Mouse (Mus musculus) C2C12 (cell line): Measurements from ENCODE around the gene Gm37240. TPM values are rescaled to one million over a fixed set of nuclear protein-coding genes. Genes with fewer than 3 reads are reported as not detected.

ENCODE experiments used
- H3K27me3 ChIP-seq: one replicate; pipeline ENCODE4 v1.6.1; 2011; ENCODE audit not compliant: control insufficient read depth, insufficient read depth, insufficient read length
- H3K36me3 ChIP-seq: one replicate; pipeline ENCODE4 v1.6.1; 2011; ENCODE audit not compliant: control insufficient read depth, insufficient read depth
- H3K4me3 ChIP-seq: one replicate; pipeline ENCODE4 v1.5.1; 2011; ENCODE audit warnings: mild to moderate bottlenecking, control low read depth; ENCODE audit not compliant: poor library complexity, insufficient read depth, severe bottlenecking
- H3K79me2 ChIP-seq: one replicate; pipeline ENCODE4 v1.6.1; 2011; ENCODE audit not compliant: control insufficient read depth, insufficient read depth
- H3K79me3 ChIP-seq: one replicate; pipeline ENCODE4 v1.6.1; 2011; ENCODE audit warnings: low read depth, control low read depth
- H3ac ChIP-seq: one replicate; pipeline ENCODE3; 2011; ENCODE audit warnings: low read depth; ENCODE audit not compliant: control insufficient read depth, insufficient read length
- CEBPB ChIP-seq: IDR thresholded peaks from one replicate; pipeline ENCODE4 v1.6.1; 2011; ENCODE audit warnings: low read depth, mild to moderate bottlenecking, control low read depth, moderate library complexity
- CTCF ChIP-seq: IDR thresholded peaks from one replicate; pipeline ENCODE4 v1.5.1; 2011; ENCODE audit not compliant: control insufficient read depth, insufficient read depth, insufficient read length
- FOSL1 ChIP-seq: IDR thresholded peaks from one replicate; pipeline ENCODE4 v1.8.0; 2011; ENCODE audit warnings: mild to moderate bottlenecking, low read length; ENCODE audit not compliant: poor library complexity, insufficient read depth, severe bottlenecking
- MAX ChIP-seq: IDR thresholded peaks from one replicate; pipeline ENCODE4 v1.6.1; 2011; ENCODE audit warnings: mild to moderate bottlenecking, control low read depth
- MYOD1 ChIP-seq: IDR thresholded peaks from one replicate; pipeline ENCODE4 v1.6.1; 2011; ENCODE audit warnings: low read depth; ENCODE audit not compliant: control insufficient read depth, insufficient read length
- MYOG ChIP-seq: IDR thresholded peaks from one replicate; pipeline ENCODE4 v1.6.1; 2011; ENCODE audit not compliant: control insufficient read depth, insufficient read length; ENCODE audit errors: extremely low read depth
- USF1 ChIP-seq: IDR thresholded peaks from one replicate; pipeline ENCODE4 v1.6.1; 2011; ENCODE audit warnings: low read depth, mild to moderate bottlenecking, control low read depth, moderate library complexity
- polyA plus RNA-seq: library from polyadenylated mRNA; unstranded; fragments of >200 nt; fragmentation: generic; extraction: Trizol; gene quantifications from one replicate; pipeline ENCODE4 v1.2.1, GENCODE M21; 2012; ENCODE audit warnings: missing spikeins

Gm37240 gene
- polyA plus RNA-seq, 1 experiment: 7.3 TPM

GRCm38 (mm10) chr3:84478195-84478594, 1409.1 kb downstream of the Gm37240 start:
- Histone ChIP-seq H3ac (no peak overlapping the region), H3K4me3 (no peak overlapping the region), H3K36me3 (no peaks in the 10 kb centered on the region), H3K79me2 (no peaks in the 10 kb centered on the region), H3K79me3 (no peaks in the 10 kb centered on the region), H3K27me3 (peaks cover 10% of the 10 kb centered on the region)
- no peak for TF ChIP-seq CEBPB
- no peak for TF ChIP-seq USF1
- no peak for TF ChIP-seq FOSL1
- TF ChIP-seq MYOD1: no peak
- TF ChIP-seq MAX: no peak
- no peak for TF ChIP-seq MYOG
- no peak for TF ChIP-seq CTCF

- H3K79me2 ChIP-seq: no peaks in the 10 kb centered on the region
- TF ChIP-seq FOSL1: no peak
- no peak for TF ChIP-seq USF1
- no peak for TF ChIP-seq MYOG
- TF ChIP-seq MAX: no peak
- no peak for TF ChIP-seq MYOD1
- no peak for TF ChIP-seq CTCF
- H3K27me3 ChIP-seq: peaks cover 10% of the 10 kb centered on the region
- no peaks in the 10 kb centered on the region for H3K79me3 ChIP-seq
- no peaks in the 10 kb centered on the region for H3K36me3 ChIP-seq
- H3K4me3 ChIP-seq: no peak overlapping the region
- H3ac ChIP-seq: no peak overlapping the region
Observed at GRCm38 (mm10) chr3:84477498-84477897, 1409.8 kb downstream of the Gm37240 start.

GRCm38 (mm10) chr3:84474981-84475775, 1412.1 kb downstream of the Gm37240 start:
- no peak overlapping the region for H3ac ChIP-seq
- H3K27me3 ChIP-seq: peaks cover 10% of the 10 kb centered on the region

GRCm38 (mm10) chr3:84474398-84474797, 1412.9 kb downstream of the Gm37240 start:
- no peaks in the 10 kb centered on the region for H3K79me2 ChIP-seq
- H3K36me3 ChIP-seq: no peaks in the 10 kb centered on the region
- no peak for TF ChIP-seq MAX
- no peak for TF ChIP-seq MYOG
- no peak for TF ChIP-seq FOSL1
- no peak for TF ChIP-seq CEBPB
- no peak for TF ChIP-seq CTCF
- no peak for TF ChIP-seq USF1
- no peak for TF ChIP-seq MYOD1
- H3K27me3 ChIP-seq: peaks cover 2% of the 10 kb centered on the region
- no peak overlapping the region for H3ac ChIP-seq
- no peak overlapping the region for H3K4me3 ChIP-seq
- H3K79me3 ChIP-seq: no peaks in the 10 kb centered on the region

More at GRCm38 (mm10) chr3:84474981-84475775, 1412.1 kb downstream of the Gm37240 start:
- H3K79me3 ChIP-seq: no peaks in the 10 kb centered on the region
- no peak for TF ChIP-seq MYOD1
- no peak for TF ChIP-seq MYOG
- TF ChIP-seq CEBPB: no peak
- TF ChIP-seq MAX: no peak
- TF ChIP-seq FOSL1: no peak
- no peak for TF ChIP-seq USF1
- H3K4me3 ChIP-seq: no peak overlapping the region
- no peaks in the 10 kb centered on the region for H3K36me3 ChIP-seq
- no peaks in the 10 kb centered on the region for H3K79me2 ChIP-seq

- Histone ChIP-seq H3K79me2 (no peaks in the 10 kb centered on the region), H3K27me3 (no peaks in the 10 kb centered on the region), H3ac (no peak overlapping the region), H3K4me3 (no peak overlapping the region), H3K36me3 (no peaks in the 10 kb centered on the region), H3K79me3 (no peaks in the 10 kb centered on the region)
- TF ChIP-seq MYOG: no peak
- TF ChIP-seq CTCF: no peak
- TF ChIP-seq MAX: no peak
- no peak for TF ChIP-seq MYOD1
Observed at GRCm38 (mm10) chr3:84472955-84473354, 1414.4 kb downstream of the Gm37240 start.

GRCm38 (mm10) chr3:84472527-84472926, 1414.8 kb downstream of the Gm37240 start:
- Histone ChIP-seq H3K36me3 (no peaks in the 10 kb centered on the region), H3K4me3 (no peak overlapping the region)

More at GRCm38 (mm10) chr3:84472527-84472926, 1414.8 kb downstream of the Gm37240 start:
- H3K79me3 ChIP-seq: no peaks in the 10 kb centered on the region
- no peaks in the 10 kb centered on the region for H3K27me3 ChIP-seq
- TF ChIP-seq MYOG: no peak
- TF ChIP-seq MAX: no peak
- no peak for TF ChIP-seq USF1
- TF ChIP-seq FOSL1: no peak
- TF ChIP-seq CTCF: no peak
- no peak for TF ChIP-seq MYOD1
- no peak for TF ChIP-seq CEBPB
- H3K79me2 ChIP-seq: no peaks in the 10 kb centered on the region
- no peak overlapping the region for H3ac ChIP-seq
